Mouse (Mus musculus): ENCODE measurements at regions not wholly inside any gene's neighbourhood (a gene's known extent, or its start where the extent isn't known, plus 50 kb on each side); places are given as distances from the start of the nearest gene placed in this dataset.

DNA sequence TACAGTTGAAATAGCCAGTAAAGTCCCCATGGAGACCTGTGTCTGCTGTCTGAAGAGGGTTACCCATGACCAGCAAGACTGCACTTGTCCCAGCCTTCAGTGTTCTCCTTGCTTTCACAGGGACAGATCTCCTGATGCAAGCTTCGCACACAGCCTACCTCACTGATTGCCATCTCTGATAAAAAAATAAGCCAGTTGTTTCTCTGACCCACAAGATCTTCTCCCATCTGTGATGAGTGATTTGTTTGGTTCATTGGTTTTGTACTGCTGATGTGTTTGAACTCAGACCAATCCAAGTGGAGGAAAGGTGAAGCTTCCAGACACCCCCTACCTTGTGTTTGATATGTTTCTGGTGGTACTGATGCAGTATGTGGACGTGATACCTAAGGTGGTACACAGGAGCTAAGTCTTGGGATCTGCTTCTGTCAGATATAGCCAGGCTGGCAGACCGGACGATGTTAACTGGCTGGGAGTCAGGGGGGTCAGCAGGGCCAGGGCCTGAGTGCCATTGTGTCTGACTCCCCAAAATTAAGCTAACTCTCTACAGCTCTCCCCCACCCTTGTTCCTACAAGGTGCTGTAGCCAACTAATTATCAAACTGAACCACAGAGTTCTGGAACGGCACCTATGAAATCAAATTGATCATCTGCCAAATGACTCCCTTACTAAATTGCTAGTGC lies 139.2 kb upstream of the Cpeb2 start:
- DNase-seq: no peak

DNA sequence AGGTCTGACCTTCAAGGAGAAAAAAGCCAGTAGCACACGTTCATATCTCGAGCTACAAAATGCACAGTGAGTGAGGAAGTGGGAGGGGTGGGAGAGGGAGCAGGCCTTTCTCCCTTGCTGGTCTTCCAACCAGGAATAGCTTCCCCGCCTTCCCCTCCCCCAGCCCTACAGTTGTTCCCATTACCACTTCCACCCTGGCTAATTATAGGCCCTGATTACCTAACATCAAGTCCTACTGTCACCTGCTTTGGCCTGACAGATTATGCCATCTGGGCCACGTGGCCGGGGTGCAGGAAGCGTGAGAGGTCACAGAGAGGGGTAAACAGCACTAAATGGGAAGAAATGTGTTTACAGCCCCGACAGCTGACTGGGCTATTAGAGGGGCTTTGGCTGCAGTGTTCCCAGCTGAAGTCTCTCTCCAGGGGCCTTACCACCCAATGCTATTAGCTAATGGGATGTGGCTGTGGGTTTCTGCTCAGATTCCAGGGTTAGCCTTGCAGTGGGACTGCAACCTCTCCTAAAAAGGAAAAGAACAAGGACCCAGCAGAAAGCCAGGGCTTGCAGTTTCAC lies 138.6 kb upstream of the Cpeb2 start:
- DNase-seq: no peak

DNA sequence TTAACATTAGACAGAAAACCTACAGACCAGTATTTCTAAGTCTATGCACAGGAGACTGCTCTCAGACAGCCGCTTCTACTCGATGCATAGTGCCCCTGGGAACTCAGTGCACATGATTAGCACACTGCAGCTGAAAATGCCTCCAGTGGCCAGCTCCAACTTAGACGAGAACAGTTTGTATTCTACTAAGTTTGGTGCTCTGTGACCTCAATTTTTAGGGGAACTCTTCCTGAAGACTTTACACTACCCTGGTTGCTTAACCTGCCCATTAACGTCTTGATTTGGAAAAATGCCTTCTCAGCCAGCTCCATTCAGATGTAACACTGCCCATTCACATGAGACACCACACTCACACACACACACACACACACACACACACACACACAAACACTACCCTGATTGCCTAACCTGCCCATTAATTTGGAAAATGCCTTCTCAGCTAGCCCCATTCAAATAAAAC lies 130.9 kb upstream of the Cpeb2 start:
- no peak for DNase-seq

DNA sequence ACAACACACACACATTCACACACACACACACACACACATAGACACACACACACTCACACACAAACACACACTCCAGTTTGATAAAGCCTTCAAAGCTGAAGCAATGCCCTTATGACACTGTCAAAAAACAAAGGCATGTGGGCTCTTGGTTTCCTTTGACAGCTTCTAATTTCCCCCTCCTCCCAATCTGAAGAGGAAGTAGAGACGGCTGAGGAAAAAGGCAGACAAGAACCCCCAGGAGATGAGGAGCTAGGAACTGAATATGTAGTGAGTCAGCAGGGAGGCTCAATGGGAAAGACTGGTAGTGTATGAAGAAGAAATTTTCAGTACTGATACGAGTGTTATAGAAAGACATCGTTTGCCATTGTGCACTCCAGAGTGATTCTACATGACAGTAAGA lies 130.4 kb upstream of the Cpeb2 start:
- no peak for DNase-seq

DNA sequence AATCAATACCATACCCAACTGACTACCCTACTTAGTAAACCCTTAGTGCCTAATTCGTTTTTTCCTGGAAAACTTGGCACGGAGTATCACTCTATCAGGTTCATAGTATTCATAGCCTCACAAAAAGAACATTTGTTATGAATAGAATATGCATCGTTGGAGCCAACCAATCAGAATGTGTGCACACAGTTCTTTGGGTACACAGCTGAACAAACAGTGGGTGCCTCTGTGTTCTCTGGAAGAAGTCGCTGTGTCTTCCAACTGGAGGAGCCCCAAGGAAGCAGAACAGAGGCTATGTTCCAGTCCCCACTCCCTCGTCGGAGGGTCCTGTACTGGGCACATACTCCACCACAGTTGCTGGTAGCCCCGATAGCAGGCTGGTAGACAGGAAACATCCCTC lies 129.2 kb upstream of the Cpeb2 start:
- no peak for DNase-seq

DNA sequence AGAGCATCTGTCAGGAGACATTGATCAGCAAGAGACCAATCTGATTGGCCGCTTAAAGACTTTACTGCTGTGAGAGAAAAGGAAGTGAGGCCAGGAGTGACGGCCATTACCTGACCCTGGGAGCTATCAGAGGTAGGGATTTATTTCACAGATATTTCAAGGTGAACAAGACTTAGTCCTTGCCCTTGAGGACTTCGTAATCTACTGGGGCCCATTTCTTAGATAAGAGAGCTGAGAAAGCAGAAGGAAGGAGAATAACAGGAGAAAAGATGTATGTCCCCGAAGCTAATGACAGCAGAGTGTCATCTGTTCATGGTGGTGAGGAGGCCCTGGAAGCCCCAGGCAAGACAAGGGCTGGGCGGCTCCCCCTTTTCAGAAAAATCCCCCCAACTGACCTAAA lies 127.4 kb upstream of the Cpeb2 start:
- DNase-seq: no peak

DNA sequence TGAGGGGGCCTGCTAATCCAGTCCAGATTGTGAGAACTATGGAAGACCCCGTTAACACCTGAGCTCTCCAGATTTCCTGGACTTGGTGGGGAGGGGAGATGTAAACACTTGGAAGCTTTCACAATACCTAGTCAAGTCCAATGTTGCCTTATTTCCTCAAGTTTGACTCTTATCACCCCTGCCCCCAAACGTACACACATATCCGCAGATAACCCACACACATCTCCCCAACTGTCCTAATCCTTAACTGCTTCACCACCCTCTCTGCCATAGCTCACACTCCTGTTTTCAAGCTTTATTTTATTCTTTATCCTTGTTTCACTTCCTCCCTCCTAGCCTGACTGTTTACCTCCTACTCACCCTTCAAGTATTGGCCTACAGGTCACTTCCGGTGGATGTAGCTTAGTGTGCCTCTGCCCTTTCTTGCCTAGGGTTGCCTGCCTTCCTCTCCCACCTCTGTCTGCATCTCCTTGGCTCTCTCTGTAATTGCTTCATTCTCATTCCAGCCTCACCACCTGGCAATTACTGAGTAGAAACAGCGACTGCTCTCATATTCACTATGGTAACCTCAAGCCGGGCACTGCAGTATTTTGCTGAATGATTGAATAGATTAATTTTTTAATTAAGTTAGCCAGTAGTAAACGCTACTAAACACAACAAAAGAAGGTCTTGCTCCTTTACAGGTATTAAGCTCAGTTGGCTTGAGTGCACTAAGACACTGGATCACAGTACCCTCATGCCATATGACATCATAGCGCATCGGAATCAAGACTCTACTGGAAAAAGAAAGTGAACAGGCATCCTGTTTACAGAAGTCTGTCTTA lies 125.3 kb upstream of the Cpeb2 start:
- no peak for DNase-seq

DNA sequence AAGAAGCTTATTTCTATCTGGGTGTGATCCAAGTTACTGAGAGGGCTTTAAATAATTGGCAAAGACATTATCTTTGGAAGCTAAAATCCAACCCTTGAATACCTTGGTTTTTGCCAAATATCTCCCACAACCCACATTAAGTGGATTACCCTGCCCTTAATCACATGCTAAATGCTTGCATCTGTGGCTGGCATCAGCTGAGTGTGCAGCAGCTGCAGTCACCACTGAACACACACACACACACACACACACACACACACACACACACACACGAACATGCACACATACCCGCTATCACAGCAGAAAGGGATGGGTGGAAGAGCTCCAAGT lies 124.7 kb upstream of the Cpeb2 start:
- no peak for DNase-seq

DNA sequence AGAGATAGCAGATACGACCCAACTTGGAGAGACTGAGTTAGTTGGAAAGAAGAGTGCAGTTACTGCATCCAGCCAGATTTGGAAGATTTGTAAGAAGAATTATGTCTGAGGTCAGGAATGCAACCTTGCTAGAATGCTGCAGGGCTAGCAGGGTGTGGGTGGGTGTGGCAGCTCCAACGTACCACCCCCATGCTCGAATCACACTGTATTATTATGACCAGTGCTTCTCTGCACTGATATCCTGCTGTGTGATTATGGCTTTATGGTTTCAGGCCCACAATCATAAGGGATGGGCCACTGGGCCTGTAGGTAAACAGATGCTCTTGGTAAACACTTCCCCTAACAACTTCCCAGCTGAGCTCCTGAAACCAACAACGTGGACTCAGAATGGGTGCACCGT lies 122.8 kb upstream of the Cpeb2 start:
- DNase-seq: no peak

DNA sequence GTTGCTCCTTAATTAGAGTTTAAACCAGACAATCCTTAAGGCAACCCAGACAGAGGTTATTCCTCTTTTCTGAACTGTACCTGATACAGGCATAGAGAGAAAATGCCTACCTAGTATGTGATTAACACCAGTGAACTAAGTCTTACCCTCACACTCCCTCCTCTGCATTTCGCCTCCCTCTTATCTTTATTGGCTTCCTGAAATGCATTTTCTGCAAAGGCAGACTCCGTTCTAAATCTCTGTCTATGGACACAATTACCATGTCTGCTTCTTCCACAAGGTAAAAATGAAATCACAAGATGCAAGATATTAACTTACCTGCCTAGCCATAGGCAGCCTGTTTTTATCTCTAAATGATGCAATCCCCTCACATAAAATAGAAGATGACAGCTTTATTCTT lies 121.2 kb upstream of the Cpeb2 start:
- no peak for DNase-seq

DNA sequence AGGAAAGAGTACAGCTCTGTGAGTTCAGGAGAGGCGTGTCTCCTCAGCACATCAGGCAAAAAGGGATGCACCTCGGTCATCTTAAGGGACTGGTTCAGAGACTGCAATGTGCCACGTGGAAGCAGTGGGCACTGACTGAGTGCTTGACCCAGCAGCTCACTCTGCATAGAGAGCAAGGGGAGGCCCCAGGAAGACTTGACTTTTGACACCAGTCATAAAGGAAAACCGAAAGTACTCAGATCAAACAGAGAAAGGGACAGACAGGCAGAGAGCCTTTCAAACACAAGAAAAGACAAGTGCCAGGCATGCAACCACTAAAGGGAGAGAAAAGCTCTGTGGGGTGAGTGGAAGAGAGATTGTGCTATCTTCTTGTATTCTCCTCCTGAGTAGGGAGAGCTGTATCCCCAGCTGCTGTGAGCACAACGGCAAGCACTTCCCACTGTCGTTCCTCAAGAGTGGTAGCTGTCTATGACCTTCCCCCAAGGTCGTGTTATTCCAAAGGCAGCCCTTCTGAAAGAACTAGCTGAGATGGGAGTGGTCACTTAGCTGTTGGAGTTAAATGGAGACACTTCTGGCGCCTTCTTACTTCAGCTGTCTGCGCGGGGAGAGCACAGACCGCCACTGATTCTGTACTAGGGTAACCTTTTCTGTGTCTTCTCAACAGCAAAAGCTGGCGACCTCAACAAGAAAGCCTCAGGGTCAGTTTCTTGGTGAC lies 119.4 kb upstream of the Cpeb2 start:
- no peak for DNase-seq

DNA sequence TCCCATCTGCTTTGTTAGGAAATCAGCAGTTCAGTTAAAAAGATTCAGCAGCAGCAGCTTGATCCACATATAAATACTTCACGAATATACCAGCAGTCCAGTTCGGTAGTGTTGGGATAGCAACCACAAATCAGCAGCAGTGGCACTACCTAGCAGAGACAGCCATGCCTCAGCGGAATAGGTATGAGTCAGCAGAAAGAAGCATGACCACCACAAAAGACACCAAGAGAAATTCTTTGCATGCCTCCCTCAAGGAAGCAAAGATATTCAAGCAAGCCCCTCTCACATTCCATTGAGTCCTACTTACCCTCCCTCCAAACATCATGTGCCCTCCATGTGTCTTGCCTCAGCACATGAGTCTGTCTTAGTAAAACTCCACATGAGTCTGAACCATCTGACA lies 117.5 kb upstream of the Cpeb2 start:
- no peak for DNase-seq

DNA sequence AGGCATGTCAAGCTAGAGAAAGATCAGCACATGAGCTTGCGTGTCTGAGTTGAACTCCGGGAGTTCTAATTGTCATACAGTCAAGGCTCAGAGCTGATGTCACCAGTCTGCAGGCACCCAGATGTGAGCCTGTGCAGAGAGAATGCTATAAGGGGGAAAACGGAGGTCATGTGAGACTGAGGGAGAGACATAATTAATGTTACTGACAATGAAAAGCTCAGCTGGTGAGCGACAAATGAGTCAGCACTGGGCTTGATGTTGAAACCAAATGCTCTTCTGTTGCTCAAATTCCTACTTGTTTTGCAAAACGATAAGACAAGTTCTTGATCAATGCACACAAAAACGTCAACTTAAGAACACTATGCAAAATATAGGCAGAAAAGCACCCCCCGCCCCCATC lies 116.1 kb upstream of the Cpeb2 start:
- DNase-seq: no peak

DNA sequence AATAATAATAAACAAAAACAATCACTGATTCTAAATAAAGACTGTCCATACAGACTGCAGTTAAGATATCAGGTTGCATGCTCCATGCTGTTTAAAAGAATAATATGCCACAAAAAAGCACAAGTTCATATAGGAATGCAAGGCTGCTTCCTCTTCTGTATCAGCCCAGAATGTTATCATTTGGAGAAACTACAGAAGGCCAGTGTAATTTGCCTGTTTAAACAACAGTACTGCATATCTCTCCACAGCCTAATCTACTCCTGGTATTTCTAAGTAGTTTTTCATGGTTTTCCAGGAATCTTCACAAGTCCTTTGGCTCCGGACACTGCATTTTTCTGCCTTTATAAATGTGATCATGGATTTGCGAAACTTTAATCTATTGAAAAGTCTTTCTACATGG lies 111.9 kb upstream of the Cpeb2 start:
- DNase-seq: no peak

DNA sequence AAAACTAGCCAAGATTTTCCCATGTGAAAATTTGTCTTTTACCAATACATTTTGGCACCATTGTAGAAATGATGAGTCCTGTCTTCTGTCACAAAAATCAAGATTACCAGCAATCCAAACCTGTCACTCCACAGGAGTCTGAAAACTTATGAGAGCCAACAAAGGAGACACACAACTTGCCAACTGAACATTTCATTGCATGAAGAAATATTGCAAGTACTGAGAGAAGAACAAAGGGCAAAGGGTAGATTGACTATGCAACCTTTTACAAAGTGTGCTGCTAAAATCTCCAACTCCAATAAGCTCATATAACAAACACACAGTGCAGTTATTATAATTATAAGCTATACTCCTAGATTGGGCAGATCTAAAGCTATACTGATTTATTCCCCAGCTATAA lies 108.7 kb upstream of the Cpeb2 start:
- no peak for DNase-seq

DNA sequence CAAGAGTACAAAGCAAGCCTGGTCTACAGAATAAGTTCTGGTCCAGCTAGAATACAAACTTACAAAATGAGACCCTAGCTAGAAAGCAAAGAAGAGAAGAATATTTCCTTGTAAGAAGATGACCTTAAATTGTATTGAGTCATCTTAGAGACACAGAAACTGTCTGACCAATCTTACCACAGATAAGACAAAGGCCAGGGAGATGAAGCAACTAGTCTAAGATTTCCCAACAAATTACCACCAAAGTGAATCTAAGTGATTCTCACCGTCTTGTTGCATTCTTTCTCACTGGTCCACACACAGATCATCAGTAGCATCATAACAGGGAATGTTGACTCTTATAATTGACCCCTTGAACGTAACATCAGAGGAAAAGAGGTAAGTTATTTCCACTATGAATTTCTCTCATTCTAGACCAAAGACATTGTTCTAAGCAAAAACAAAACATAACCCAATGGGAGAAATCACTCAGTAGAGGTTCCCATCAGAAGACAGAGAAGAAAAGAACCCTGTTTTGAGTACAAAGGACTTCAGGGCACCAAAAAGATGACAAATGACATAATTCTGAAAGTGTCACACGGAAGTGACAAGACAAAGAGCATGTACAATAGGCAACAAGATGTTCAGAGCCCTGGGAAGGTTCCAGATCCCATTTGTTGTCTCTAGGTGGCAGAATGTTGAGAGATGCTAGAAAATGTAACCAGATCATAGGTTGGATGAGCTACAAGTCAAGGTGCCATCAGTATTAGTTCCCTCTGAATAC lies 107.0 kb upstream of the Cpeb2 start:
- no peak for DNase-seq

DNA sequence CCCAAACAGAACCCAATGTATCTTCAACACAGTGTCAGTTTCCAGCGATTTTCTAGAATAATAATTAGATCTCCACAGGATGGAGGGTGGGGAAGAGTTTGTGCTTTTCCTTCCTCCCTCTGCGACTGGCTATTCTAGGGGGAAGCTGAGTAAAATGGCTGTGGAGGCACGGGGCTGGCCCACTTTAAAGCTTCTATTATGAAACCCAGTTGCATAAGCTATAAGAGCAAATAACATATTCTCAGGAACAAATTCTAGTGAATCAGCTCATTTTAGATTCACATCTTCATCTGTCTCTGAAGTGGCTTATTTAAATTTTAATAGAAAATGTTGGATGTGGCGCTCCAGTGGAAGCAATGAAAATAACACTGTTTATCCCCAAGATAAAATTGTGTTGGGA lies 102.6 kb upstream of the Cpeb2 start:
- DNase-seq: no peak

DNA sequence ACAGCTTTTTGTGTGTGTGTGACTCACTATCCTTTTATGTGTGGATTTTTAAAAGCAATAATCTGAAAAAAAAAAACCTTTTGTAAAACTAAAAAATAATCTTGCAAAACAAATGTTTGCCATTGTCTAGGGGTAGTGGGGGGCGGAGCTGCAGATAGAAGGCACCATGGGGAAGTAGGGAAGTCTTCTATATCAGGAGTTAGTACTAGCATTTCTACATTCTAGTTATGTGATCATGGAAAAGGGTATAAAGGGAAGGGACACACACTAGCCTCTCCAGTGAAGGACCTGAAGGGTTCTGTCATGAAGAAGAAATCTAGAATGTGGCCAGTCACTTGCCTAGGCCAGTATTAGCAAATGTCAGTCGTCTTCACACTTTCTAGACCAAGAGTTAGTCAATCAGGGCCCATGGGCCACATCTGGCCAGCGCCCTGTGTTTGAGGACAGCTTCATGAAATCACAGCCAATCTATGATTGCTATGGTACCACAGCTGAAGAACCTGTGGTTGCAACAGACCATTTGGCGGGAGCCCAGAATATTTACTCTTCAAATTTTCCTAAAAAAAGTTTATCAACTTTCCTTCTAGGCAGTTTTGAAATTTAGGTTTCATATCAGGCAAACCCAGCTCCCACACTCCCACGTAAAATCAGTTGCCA lies 101.9 kb upstream of the Cpeb2 start:
- no peak for DNase-seq

DNA sequence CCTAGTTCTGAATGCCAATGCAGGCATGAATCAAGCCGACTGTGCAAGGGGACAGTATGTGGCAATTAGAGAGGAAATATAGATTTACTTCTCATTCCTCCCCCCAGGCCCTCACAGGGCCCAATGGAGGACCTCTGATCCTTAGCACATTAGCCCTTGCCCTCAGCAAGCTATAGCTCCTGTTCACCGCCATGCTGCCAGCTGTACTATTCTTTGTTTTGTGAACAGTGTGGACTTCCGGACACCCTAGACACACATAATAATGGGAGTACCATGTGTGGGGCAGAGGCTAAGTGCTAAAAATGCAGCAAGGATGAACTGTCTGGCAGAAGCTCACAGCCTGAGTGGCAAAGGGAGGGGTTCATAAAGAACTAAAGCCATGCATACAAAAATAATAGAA lies 99.3 kb upstream of the Cpeb2 start:
- no peak for DNase-seq

DNA sequence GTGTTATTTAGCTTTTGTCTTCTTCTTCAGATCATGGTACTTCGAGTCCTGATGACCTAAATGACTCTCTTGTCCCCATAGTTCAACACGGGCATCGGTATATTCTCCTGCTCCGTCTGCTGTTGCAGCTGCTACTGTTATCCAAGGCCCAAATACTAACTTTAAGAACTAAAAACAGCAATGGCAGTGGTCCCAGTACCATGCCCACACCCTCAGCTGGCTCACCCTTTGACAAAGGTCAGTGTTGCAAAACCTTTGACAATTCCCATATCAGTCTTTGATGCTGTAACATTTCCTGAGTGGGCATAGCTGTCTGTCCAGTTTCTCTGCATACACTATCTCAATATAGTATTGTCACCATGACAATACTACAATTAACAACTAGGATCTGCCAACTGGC lies 96.8 kb upstream of the Cpeb2 start:
- no peak for DNase-seq

DNA sequence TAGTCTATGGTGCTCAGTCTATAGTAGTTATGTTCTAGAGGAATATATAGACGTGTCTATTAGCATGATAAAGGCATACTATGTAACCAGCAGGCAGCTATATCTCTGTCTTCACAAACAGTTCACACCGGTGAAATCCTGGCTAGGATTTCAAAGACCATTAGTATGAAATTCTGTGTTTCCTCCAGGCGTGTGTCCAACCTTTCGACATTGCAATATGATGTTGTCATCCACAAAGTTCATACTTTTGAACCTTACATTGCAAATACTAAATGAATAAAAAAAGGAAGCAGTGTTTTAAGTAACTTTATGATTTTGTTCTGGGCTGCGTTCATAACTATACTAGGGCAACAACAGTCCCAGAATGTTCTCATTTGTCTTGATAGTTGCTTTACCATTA lies 95.2 kb upstream of the Cpeb2 start:
- no peak for DNase-seq

DNA sequence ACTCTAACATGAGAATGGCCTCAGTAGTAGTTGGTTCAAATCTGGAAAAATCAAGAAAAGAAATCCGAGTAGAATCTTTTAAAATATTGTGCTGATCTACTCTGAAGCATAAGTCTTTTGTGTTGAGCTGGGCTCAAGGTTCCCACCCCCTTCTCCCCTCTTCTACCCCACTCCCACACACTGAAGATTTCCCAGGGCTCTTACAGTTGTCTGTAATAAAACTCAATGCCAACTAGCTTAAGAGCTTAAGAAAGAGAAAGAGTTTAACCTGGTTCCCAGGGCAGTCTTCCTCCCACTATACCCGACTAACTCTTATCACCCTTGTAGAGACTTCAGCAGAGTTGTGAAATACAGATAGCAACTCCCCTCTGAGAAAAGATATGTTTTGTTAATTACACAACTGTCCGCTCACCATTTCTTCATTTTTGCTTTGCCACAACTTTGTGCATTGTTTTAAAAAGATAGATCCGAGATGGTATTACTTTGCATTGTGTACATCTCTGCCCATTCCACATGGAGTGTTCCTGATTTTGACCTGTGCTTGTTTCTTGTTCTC lies 94.0 kb upstream of the Cpeb2 start:
- no peak for DNase-seq

Measured in thymus, postnatal 4 days (tissue).